Mouse (Mus musculus) monocyte, adult 5-6 weeks (primary cell): ENCODE data around the gene Ntm. TPM values are rescaled to one million over a fixed set of nuclear protein-coding genes. Genes with fewer than 3 reads are reported as not detected.

Source experiments
- ATAC-seq: fragments of 153-309, 156-312 bp; replicated peaks from 2 replicates; pipeline ENCODE4 v1.8.0; 2017; ENCODE audit warnings: mild to moderate bottlenecking; ENCODE audit not compliant: low TSS enrichment, insufficient number of reproducible peaks, severe bottlenecking, poor library complexity, low FRiP score
- total RNA-seq: library from RNA; stranded (forward); fragments of 200-1000, 200-491, 200-594 nt; gene quantifications from 3 replicates; pipeline ENCODE4 v1.2.3, GENCODE M21; 2017

Ntm gene
- total RNA-seq, 1 experiment from 2014 or later: not detected

DNA sequence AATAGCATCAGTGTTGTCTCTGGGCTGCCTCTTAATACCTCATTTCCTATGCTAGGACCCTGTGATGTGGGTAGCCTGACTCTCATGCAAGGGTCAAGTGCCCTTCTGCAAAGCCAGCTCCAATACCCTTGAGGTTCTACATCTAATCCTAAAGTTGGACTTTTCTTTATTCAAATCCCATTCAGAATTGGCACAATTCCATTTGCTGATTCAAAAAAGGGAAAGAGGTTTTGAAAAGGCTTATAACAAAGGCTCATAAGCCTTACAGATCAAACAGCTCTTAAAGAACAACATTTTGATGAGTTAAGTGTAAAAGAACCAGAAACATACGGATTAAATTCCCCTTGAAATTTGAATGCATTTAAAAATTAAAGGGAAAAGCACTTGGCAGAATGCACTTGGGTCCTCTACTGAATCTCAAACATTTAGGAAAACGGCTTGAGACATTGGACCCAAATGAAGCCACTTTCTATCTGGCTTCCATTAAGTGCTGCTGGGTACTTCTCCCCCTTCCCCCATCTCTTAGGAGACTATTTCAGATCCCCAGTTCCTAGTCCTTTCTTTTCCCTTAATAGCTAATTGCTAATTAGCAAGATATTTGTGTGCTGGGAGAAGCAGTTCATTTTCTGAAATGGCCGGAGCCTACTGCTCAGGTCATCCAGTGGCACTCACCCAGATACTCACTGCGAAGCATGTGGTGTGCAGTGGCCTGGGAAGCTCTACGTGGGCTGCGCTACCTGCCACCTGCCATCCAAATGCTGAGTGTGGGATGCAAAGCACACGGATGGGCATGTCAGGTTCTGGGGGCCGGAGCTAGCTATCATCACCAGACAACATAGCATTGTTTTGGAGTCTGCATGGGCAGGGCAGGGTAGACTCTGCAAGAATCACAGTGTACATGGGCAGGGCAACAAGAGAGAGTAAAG is 720.2 kb downstream of the Ntm start:
- ATAC-seq: no peak

- no peak for ATAC-seq
Measured at GRCm38 (mm10) chr9:29240797-29241196, 722.1 kb downstream of the Ntm start.

DNA sequence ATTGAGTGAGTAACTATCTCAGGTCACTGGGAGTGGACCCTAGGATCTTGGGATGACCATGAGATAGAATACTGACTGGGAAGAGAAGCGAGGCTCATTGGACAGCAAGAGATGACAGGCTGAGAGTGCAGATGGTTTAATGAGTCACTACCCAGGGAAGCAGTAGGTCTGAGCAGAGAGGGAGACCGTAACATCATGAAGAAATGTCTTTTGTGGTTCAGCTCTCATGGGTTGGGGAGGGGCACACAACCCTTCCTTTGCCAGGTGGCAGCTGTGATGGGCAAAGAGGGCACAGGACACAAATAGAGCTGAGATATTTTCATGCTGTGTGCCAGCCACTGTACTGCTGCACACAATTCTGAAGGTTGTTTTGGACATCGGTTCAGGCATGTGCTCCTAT is 724.0 kb downstream of the Ntm start:
- ATAC-seq: no peak

DNA sequence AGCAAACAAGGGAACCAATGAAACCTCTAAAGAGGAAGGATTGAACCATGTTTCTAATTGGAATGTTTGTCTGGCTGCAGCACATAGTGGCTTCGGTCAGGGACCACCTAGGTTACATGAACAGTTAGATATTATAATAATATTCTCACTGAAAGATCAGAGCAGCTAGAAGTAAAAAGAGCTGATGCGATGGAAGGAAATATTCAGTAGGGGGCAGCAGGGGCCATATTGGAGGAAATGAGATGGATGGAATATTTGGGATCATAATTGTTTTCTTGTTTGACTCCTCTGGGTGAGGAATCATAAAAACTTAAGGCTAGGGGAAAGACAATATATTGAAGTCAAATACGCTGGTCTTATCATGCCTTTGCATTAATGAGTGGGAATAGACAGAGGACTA is 726.2 kb downstream of the Ntm start:
- ATAC-seq: no peak

- ATAC-seq: no peak
Measured at GRCm38 (mm10) chr9:29227747-29228146, 735.2 kb downstream of the Ntm start.

GRCm38 (mm10) chr9:29222915-29223545 is 739.9 kb downstream of the Ntm start:
- ATAC-seq: no peak

- ATAC-seq: no peak
Measured at GRCm38 (mm10) chr9:29220941-29221615, 741.9 kb downstream of the Ntm start.

- no peak for ATAC-seq
Measured at GRCm38 (mm10) chr9:29220493-29220892, 742.4 kb downstream of the Ntm start.

- no peak for ATAC-seq
Measured at GRCm38 (mm10) chr9:29217951-29218350, 745.0 kb downstream of the Ntm start.

- no peak for ATAC-seq
Measured at GRCm38 (mm10) chr9:29216528-29216927, 746.4 kb downstream of the Ntm start.

GRCm38 (mm10) chr9:29215796-29216195 is 747.1 kb downstream of the Ntm start:
- no peak for ATAC-seq

DNA sequence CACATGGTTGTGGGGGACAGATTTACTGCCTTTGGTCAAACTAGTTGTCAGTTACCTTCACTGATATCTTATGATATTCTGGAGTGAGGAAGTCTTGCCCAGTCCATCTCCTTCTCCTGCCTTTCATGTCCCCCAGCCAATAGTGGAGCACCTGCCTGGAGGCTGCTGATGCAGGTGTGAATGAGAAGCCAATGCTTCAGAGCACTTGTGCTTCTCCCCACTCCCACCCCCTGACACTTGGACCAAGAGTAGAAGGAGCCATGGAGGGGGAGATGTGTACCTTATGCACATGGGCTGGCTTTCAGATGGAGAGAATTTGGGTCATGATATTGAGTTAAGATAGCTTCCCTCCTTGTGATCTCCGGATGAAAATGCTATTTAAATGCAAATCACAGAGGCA is 747.7 kb downstream of the Ntm start:
- ATAC-seq: no peak

- no peak for ATAC-seq
Measured at GRCm38 (mm10) chr9:29209243-29209642, 753.7 kb downstream of the Ntm start.

DNA sequence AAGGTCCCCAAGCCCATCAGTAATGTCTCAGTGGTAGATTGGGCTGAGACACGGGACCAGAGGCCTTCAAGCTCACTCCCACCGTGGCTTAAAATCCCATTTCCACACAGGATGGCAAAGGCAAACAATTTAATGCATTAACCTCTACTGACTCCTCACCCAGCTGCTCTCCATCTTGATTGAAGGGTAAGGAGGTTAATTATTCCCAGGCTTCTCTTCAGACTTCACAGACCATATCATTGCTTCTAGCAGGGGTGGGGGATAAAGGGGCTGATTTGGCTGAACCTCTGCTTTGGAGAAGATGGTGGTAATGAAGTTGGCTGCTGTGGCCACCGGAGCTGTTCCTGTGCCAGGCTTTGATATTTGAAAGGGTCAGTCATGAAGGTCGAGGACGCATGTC is 754.8 kb downstream of the Ntm start:
- no peak for ATAC-seq

GRCm38 (mm10) chr9:29205680-29206079 is 757.3 kb downstream of the Ntm start:
- no peak for ATAC-seq

DNA sequence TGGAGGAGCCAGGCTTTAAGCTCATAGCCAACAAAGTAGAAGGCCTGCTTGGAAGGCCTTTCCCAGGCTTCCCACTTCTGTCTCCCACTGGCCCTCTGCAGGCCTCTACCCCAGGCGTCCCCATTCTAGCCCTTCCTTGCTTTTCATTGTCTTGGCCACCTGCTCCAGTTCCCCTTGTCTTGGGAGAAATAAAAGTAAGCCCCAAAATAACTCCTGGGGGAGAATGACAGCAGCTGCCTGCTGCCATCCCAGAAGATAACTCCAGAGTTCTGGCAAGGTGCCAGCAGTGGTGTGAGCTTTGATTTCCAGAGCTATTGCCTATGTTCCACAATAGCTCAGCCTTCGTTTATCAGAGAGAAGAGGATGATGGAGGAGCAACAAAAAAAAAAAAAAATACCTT is 760.7 kb downstream of the Ntm start:
- ATAC-seq: no peak

GRCm38 (mm10) chr9:29201163-29202053 is 761.5 kb downstream of the Ntm start:
- ATAC-seq: no peak

GRCm38 (mm10) chr9:29197046-29197445 is 765.9 kb downstream of the Ntm start:
- ATAC-seq: no peak

DNA sequence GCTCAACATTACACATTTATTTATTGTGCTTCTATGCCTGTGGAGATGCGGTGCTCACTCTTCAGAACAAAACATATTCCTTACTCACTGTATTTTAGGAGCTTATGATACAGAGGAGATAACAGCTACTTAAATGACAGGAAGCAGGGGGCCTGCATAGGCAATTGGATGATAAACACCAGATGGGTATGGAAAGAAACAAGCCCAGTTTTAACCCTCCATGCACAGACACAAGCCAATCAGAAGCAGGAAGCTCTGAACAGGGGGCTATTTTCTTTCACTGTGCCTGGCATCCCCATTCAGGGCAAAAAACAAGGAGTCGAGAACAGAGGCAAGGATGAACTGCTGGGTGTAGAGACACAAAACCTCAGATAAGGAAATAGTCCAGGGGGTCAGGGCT is 768.7 kb downstream of the Ntm start:
- ATAC-seq: no peak
